Mouse (Mus musculus) ES-Bruce4 (cell line): ENCODE measurements at regions not wholly inside any gene's neighbourhood (a gene's known extent, or its start where the extent isn't known, plus 50 kb on each side); places are given as distances from the start of the nearest gene placed in this dataset.

Experiments
- H3K27ac ChIP-seq: 2 replicates; pipeline ENCODE4 v1.5.1; 2012; ENCODE audit warnings: low read length, inconsistent platforms; ENCODE audit not compliant: insufficient read depth
- H3K27me3 ChIP-seq: 2 replicates; pipeline ENCODE4 v1.6.1; 2012; ENCODE audit warnings: mild to moderate bottlenecking, low read length, inconsistent platforms; ENCODE audit not compliant: control insufficient read depth, poor library complexity, insufficient read depth, severe bottlenecking
- H3K36me3 ChIP-seq: 2 replicates; pipeline ENCODE4 v1.6.1; 2012; ENCODE audit warnings: inconsistent platforms, mild to moderate bottlenecking, low read length, moderate library complexity; ENCODE audit not compliant: control insufficient read depth, poor library complexity, insufficient read depth, severe bottlenecking
- H3K4me1 ChIP-seq: one replicate; pipeline ENCODE4 v1.8.1; 2011; ENCODE audit warnings: low read length; ENCODE audit not compliant: control insufficient read depth, insufficient read depth
- H3K4me3 ChIP-seq: 2 replicates; pipeline ENCODE4 v1.5.1; 2011; ENCODE audit warnings: low read depth, mild to moderate bottlenecking, low read length
- H3K9ac ChIP-seq: 2 replicates; pipeline ENCODE4 v1.6.1; 2012; ENCODE audit warnings: low read depth, mild to moderate bottlenecking, inconsistent platforms; ENCODE audit not compliant: poor library complexity, severe bottlenecking
- H3K9me3 ChIP-seq: replicated peaks from 2 replicates; pipeline ENCODE4 v1.6.1; 2012; ENCODE audit warnings: mild to moderate bottlenecking, low read length, inconsistent platforms; ENCODE audit not compliant: control insufficient read depth, poor library complexity, insufficient read depth, severe bottlenecking
- CTCF ChIP-seq: IDR thresholded peaks from one replicate; pipeline ENCODE4 v1.8.1; 2011; ENCODE audit warnings: low read depth, low read length
- EP300 ChIP-seq: IDR thresholded peaks from 2 replicates; pipeline ENCODE4 v1.6.1; 2011; ENCODE audit warnings: low read depth, low read length; ENCODE audit not compliant: insufficient read depth
- POLR2A ChIP-seq: IDR thresholded peaks from one replicate; pipeline ENCODE4 v1.8.1; 2011; ENCODE audit warnings: low read length; ENCODE audit not compliant: insufficient read depth

DNA sequence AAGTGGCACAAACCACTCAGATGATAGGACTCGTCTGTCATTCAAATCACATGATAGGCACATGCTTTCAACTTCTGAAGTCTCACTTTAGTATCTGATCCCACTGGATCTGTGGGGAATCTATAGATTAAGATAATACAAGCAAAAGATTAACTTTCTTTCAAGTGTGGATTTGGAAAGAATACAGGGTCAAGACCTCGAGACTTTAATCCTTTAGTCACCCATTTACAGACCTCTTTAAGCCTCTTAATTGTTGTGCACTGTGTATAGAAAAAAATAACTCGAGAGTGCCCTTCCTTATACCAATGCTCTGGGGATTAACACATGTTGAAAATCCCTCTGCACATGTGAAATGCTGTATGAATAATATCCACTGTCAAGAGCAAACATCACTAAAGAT lies 306.7 kb upstream of the Pard3b start:
- no peaks in the 10 kb centered on the region for H3K9me3 ChIP-seq
- TF ChIP-seq EP300: no peak
- TF ChIP-seq POLR2A: no peak
- TF ChIP-seq CTCF: no peak
- no peak overlapping the region for H3K9ac ChIP-seq
- no peaks in the 10 kb centered on the region for H3K36me3 ChIP-seq
- no peak overlapping the region for H3K27ac ChIP-seq
- H3K27me3 ChIP-seq: no peaks in the 10 kb centered on the region
- H3K4me3 ChIP-seq: no peak overlapping the region
- H3K4me1 ChIP-seq: no peaks in the 10 kb centered on the region

DNA sequence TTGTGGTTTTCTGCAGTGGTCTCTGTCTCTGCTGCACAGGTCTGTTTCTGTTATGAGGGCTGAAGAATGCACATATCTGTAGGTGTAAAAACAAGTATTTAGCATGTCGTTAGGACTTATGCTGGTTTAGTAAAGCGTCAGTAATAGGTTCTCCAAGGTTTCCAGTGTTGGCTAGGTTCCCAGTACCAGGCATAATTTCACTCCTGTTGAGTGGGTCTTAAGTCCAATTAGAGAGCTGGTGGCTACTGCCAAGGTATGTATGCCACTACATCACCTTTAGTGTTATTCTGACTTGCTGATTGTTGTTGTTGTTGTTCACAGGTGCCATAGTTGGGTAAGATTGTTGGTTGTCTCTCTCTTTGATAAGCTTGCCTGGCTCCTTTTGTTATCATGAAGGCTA lies 302.3 kb upstream of the Pard3b start:
- Histone ChIP-seq H3K36me3 (no peaks in the 10 kb centered on the region), H3K9ac (no peak overlapping the region), H3K27ac (no peak overlapping the region), H3K4me1 (no peaks in the 10 kb centered on the region), H3K27me3 (no peaks in the 10 kb centered on the region; the same call in 1 of the 2 replicates), H3K4me3 (no peak overlapping the region), H3K9me3 (no peaks in the 10 kb centered on the region)
- TF ChIP-seq EP300: no peak
- TF ChIP-seq CTCF: no peak
- no peak for TF ChIP-seq POLR2A

DNA sequence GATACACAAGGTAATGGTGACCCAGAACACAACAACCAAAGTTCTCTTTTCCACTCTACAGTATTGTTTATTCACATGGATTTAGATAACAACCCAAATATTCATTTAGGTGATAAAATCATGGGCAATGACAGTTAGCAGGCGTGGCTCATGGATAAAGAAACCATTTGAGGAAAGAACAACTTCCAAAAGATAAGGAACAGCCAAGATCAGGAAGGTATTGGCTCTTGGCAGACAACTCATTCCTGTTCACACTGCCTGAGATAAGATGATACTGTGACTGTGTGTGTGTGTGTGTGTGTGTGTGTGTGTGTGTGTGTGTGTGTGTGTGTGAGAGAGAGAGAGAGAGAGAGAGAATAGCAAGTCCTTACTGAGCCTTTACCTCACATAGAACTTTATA lies 285.7 kb upstream of the Pard3b start:
- H3K4me1 ChIP-seq: no peaks in the 10 kb centered on the region
- H3K4me3 ChIP-seq: no peak overlapping the region
- no peaks in the 10 kb centered on the region for H3K36me3 ChIP-seq
- no peaks in the 10 kb centered on the region for H3K9me3 ChIP-seq
- no peak overlapping the region for H3K9ac ChIP-seq
- H3K27me3 ChIP-seq: no peaks in the 10 kb centered on the region
- H3K27ac ChIP-seq: no peak overlapping the region
- TF ChIP-seq POLR2A (no peak), CTCF (no peak), EP300 (no peak)

DNA sequence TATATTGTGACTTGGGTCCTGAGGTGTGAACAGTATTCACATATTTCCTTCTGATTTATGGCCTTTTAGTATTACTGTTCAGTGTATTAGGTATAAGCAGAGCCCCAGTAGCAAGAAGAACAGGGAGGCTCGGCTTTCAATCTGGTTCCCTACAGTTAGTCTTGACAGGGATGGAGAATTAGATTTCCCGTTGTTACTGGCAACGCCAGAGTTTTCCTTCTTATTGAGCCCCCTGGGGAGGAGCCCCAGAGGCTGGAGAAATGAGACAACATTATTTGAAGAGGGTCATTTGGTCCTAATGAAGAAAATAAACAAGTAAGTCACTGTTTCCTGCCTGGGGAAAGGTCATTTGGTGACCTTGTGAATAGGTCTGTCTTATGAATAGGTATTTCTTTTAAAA lies 285.1 kb upstream of the Pard3b start:
- Histone ChIP-seq H3K27me3 (no peaks in the 10 kb centered on the region), H3K4me1 (no peaks in the 10 kb centered on the region), H3K36me3 (no peaks in the 10 kb centered on the region), H3K27ac (no peak overlapping the region), H3K4me3 (no peak overlapping the region), H3K9ac (no peak overlapping the region), H3K9me3 (no peaks in the 10 kb centered on the region)
- no peak for TF ChIP-seq CTCF
- no peak for TF ChIP-seq EP300
- TF ChIP-seq POLR2A: no peak

DNA sequence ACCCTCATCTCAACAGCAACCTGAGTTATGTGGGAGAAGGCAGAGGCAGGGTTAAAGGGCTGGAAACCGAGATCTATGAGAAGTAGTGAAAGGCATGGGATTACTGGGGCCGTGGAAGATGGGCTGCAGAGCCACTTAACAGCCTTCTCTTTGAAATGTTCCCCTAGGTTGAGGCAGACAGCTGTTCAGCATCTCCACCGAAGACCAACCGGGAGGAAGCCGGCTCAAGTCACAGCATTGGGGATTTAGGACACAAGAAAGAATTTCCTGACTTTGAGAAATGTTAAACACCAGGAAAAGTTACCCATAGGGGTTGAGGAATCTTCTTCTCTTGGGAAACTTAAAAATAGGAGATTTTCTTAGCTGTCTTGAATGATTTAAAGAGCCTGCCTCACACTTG lies 283.4 kb upstream of the Pard3b start:
- H3K27me3 ChIP-seq: no peaks in the 10 kb centered on the region
- no peaks in the 10 kb centered on the region for H3K4me1 ChIP-seq
- no peaks in the 10 kb centered on the region for H3K9me3 ChIP-seq
- TF ChIP-seq CTCF: no peak
- TF ChIP-seq POLR2A: no peak
- no peak for TF ChIP-seq EP300
- H3K9ac ChIP-seq: no peak overlapping the region
- H3K4me3 ChIP-seq: no peak overlapping the region
- no peak overlapping the region for H3K27ac ChIP-seq
- no peaks in the 10 kb centered on the region for H3K36me3 ChIP-seq

DNA sequence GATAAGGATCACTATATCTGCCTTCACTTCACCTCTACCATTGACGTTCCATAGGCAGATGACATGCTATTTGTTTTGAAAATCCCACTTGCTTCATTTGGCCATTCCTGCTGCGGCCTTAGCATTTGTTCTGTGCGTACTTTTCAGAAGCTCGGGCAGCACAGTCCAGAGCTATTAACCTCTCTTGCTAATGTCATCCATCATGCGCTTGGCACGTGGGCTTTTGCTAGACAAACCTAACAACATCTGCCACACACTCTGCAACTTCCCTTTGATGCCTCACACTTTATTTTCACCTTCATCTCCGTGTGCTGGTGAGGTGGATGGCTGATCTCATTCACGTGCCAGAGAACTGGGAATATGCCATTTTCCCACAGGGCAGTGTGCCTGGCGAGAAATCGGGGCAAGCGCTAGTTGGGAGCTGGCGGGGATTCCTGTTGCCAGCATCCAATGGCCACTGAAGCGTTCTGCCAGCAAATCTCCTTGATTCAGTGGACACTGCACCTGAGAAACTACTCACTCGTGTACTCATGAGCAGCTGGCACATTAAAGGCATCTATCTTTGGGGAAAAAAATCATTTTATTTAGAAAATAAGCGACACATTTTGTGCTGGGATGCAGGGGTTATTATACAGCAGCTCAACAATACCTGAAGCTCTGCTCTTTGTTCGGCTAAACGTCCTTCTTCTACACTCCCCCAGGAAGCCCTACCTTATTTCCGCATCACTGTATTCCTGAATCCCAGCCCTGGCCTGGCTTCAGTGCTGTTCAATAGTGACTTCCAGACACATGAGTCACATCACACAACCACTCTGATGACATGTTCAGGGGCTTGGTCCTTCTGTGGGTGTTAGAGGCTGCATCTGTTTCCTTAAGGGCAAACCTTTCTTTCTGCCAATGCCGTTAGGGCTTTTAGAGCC lies 279.4 kb upstream of the Pard3b start:
- no peak for TF ChIP-seq CTCF
- TF ChIP-seq POLR2A: no peak
- TF ChIP-seq EP300: no peak
- no peaks in the 10 kb centered on the region for H3K36me3 ChIP-seq
- H3K9ac ChIP-seq: no peak overlapping the region
- no peaks in the 10 kb centered on the region for H3K27me3 ChIP-seq
- H3K27ac ChIP-seq: no peak overlapping the region
- no peaks in the 10 kb centered on the region for H3K9me3 ChIP-seq
- no peaks in the 10 kb centered on the region for H3K4me1 ChIP-seq
- no peak overlapping the region for H3K4me3 ChIP-seq
